Mouse (Mus musculus): Measurements from ENCODE around the gene Emc3. TPM values are rescaled to one million over a fixed set of nuclear protein-coding genes. Genes with fewer than 3 reads are reported as not detected.

The Emc3 gene
- total RNA-seq (2017) = 31.3 and 40.9 TPM in 2 replicates

DNA sequence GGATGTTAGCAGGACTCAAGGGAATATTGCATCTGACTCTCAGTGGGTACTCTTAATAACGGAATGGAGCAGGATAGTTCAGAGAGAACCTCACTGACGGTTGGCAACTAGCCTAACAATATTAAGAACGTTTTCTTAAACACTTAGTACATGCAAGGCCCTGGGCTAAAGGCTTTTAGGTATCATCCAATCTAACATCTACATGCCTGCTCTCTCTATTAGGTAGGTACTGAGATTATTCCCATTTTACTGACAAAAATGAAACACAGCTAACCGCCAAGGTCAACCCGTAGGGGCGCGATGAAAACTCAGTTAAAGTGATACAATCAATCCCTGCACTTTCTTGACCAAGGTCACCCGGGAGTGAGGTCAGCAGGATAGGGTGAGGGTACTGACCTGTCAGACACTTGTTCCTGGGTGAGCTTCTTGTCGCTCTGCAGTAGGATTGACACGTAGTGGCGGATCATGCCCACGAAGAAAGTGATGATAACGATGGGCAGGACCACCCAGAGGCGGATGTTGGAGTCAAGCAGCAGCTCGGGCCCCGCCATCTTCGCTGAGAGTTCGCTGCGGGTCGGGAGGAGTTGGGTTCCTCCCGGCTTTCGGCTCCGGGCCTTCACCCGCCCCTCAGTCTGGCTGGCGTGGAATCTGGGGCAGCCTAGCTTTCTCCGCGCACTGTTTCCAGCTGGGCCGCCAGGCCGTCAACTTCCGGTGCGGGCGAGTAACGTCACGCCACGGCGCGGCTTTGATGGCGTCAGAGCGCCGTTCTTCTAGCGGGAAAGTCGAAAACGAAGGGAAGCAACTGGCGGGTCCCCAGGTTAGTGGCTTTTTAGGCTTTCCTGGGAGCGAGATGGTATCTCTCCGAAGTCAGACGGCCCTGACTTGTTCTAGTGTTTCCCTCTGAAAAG lies at the start of gene Emc3, which contains the start of gene Fancd2:
Gene Emc3, minus strand, starts transcription at position 721 of the 908 bp plus-strand sequence.
Gene Fancd2, plus strand, starts transcription at position 751 of the 908 bp plus-strand sequence.
- peak; percentile 90 for ATAC-seq (replicated peaks; ENCODE audit: low read depth, poor library complexity, severe bottlenecking)

DNA sequence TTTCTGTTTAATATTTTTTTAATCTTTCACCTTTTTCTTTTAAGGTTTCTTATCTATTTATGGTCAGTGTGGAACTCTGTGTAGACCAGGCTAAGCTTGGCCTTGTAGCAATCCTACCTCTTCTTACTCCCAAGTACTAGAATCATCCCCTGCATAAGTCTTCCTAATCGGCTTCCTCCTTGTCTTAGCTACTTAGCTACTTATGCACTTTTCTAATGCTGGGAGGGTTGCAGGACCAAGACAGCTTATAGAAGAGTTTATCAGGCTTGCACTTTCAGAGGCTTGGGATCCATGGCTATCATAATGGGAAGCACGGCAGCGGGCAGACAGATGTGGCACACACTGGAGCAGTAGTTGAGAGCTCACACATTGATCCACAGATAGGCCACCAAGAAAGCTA lies 47.9 kb upstream of the Emc3 start:
- ATAC-seq (replicated peaks; ENCODE audit: low read depth, poor library complexity, severe bottlenecking) = no peak

DNA sequence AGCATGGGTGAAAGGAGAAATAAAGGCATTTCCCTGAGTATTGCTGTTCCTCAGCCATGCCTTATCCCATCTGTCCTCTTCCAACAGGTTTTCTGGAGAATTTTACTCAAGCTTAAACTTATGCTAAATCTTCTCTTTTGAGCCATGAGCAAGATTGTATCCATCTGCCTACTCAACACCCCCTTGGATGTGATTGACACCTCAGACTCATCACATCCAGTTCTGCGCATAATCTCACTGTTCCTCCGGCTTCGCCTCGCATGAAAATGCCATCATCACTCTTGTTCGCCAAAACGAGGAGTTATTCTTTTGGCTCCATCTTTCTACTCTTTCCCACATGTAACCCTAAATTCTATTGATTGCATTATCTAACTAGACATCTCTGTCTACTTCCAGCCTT lies 44.6 kb upstream of the Emc3 start:
- no peak for ATAC-seq (replicated peaks; ENCODE audit: low read depth, poor library complexity, severe bottlenecking)

- ATAC-seq (replicated peaks; ENCODE audit: low read depth, poor library complexity, severe bottlenecking) = no peak
Observed at GRCm38 (mm10) chr6:113564557-113564956, 33.1 kb upstream of the Emc3 start.

DNA sequence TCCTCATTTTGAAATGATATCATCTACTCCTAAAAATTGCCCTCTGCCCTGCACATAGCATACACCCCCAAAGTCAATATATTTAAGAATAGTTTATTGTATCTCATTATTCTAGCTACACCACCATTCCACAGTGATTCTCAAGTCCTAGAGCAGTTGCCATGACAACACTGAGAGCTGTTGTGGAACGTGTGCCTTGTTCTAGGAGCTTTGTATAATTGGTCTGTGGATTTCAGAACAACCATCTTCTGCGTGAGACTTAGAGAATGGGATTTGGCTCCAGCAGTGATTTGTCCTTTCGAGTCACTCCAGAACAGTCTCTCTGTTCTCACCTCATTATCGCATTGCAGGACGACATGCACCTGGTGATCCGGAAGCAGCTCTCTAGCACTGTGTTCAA lies 28.3 kb upstream of the Emc3 start:
- no peak for ATAC-seq (replicated peaks; ENCODE audit: low read depth, poor library complexity, severe bottlenecking)

DNA sequence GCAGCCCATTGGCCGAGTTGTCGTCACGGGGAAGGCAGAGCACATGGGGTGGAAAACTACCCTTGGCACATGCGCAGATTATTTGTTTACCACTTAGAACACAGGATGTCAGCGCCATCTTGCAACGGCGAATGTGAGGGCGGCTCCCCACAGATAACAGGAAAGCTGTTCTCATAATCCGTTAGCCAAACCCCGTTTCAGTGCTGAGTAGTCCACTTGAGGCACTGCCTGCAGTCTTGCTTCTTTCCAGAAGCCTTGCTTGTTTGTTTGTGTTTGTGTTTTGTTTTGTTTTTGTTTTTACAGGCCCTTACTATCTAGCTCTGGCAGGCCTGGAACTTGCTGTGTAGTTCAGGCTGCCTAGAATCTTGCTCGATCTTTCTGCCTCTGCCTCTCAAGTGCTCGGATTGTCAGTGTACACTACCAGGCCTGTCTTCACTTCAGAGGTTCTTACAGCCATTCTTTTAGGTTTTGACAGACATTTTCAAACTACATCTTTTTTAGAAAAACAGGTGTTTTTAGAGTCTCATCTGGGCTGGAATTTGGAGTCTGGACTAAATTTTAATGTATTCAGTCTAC lies 12.5 kb upstream of the Emc3 start:
- ATAC-seq (replicated peaks; ENCODE audit: low read depth, poor library complexity, severe bottlenecking) = no peak

- no peak for ATAC-seq (replicated peaks; ENCODE audit: low read depth, poor library complexity, severe bottlenecking)
Observed at GRCm38 (mm10) chr6:113541610-113542009, 10.2 kb upstream of the Emc3 start.

DNA sequence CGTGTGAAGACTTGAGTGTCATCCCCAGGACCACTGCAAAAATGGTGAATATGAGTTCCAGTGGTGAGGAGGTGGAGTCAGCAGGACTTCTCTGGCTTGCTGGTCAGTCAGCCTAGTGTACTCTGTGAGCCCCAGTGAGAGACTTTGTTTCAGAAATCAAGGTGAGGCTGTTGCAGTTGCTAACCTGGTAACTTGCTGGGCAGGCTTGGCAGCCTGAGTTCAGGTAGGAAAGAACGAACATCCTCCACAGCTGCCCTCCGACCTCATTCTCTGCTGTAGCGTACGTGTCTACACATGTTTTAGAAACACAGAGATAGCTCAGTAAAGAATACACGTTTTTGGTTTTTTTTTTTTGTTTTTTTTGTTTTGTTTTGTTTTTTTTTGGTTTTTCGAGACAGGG lies 3.4 kb upstream of the Emc3 start:
- ATAC-seq (replicated peaks; ENCODE audit: low read depth, poor library complexity, severe bottlenecking) = no peak

DNA sequence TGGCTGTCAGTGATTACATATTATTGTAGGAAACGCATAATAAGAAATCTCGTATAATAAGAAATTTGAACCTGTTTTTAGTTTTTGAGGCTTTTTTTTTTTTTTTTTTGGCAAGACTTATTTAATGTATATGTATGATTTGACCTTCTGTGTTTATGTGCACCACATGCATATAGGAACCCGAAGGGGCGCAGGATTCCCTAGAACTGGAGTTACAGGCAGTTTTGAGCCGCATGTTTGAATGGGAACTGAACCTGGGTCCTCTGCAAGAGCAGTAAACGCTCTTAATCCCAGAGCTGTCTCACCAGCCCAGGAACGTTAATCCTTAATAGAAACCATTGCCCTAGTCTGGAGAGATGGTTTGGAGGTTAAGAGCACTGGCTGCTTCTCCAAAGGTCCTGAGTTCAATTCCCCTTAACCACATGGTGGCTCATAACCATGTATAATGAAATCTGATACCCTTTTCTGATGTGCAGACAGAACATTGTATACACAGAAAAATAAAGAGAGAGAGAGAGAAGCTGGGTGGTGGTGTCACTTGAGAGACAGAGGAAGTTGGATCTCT lies 470 bp upstream of the Emc3 start:
- no peak for ATAC-seq (replicated peaks; ENCODE audit: low read depth, poor library complexity, severe bottlenecking)

- ATAC-seq (replicated peaks; ENCODE audit: low read depth, poor library complexity, severe bottlenecking) = no peak
Observed at GRCm38 (mm10) chr6:113523420-113523819, 8.0 kb downstream of the Emc3 start.

- no peak for ATAC-seq (replicated peaks; ENCODE audit: low read depth, poor library complexity, severe bottlenecking)
Observed at GRCm38 (mm10) chr6:113522310-113522709, 9.1 kb downstream of the Emc3 start.

DNA sequence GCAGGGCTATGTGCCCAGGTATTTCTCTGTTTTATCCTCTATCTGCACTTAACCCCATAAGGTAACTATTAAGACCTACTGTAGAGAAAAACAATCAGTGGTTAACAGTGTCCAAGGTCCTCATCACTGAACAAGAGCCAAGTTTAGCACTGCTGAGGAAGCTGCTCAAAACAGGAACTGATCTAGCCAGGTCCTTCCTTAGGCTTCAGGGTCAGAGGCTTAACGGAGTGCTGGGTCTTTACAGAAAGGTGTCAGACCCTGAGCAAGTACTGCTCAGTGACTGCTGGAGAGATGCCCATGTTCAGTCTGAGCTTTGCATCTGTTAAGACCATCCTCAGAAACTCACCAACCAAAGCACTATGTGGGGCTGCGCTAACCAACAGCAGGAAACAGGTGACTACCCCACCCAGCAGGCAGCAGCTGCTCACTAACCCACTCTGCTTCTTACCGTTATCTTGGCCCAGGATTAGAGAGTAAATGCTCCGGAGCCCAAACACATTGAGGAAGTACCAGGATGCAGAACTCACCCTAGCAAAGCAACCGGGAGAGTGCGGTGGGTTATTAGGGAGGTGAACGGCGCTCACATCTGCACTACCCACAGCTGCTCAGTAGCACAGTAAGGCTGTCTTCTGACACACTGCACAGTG lies 13.9 kb downstream of the Emc3 start:
- peak; percentile 90 for ATAC-seq (replicated peaks; ENCODE audit: low read depth, poor library complexity, severe bottlenecking)

- peak; percentile 57 for ATAC-seq (replicated peaks; ENCODE audit: low read depth, poor library complexity, severe bottlenecking)
Observed at GRCm38 (mm10) chr6:113514600-113514999, 16.9 kb downstream of the Emc3 start.

GRCm38 (mm10) chr6:113513944-113514343 lies 17.5 kb downstream of the Emc3 start:
- ATAC-seq (replicated peaks; ENCODE audit: low read depth, poor library complexity, severe bottlenecking) = no peak

GRCm38 (mm10) chr6:113508947-113509280 lies 22.5 kb downstream of the Emc3 start:
- no peak for ATAC-seq (replicated peaks; ENCODE audit: low read depth, poor library complexity, severe bottlenecking)

DNA sequence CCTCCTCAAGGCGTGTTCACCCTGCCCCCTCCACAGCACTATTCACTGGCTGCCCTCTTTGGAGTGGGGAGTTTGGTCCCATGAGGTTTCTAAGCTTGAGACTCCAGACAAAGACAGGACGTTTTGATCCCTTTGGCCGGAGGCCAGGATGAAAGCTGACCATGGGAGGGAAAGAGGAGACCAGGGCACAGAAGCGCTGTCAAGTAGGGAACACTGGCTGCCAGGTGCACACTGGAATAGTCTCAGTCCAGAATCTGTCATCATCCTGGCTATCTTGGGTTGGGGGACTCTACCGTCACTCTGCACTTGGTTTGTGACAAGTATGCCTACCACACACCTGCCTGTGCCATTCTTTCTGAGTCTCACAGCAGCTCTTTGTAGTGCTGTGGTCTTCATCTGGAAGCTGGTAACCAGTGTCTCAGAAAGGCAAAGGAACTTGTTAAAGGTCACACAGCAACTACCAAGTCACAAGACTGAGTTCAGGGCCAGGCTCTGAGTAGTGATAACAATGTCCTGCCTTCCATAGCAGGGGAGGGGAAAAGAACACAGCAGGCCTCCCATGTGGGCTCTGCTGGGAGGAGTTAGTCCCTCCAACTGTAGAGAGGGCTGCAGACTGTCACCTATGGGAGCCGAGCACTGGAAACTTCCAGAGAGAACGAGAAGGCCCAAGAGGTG lies 23.0 kb downstream of the Emc3 start:
- ATAC-seq (replicated peaks; ENCODE audit: low read depth, poor library complexity, severe bottlenecking) = no peak

- no peak for ATAC-seq (replicated peaks; ENCODE audit: low read depth, poor library complexity, severe bottlenecking)
Observed at GRCm38 (mm10) chr6:113507130-113507529, 24.3 kb downstream of the Emc3 start.

DNA sequence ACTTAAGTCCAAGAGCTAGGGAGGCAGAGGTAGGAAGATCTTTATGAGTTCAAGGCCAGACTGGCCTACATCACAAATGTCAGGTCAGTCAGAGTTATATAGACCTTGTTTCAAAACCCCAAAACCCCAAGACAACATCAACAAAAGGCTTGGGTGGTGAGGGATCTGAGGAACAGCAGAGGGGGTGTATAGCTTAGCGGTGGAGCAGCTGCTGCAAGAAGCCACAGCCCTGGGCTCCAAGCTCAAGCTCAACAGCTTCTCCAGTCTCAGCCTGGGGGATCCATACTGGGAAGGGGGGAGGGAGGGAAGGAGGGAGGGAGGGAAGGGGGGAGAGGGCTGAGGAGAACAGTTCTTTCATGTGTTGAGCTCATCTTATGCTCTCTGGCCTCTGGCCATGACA lies 25.8 kb downstream of the Emc3 start:
- ATAC-seq (replicated peaks; ENCODE audit: low read depth, poor library complexity, severe bottlenecking) = no peak

DNA sequence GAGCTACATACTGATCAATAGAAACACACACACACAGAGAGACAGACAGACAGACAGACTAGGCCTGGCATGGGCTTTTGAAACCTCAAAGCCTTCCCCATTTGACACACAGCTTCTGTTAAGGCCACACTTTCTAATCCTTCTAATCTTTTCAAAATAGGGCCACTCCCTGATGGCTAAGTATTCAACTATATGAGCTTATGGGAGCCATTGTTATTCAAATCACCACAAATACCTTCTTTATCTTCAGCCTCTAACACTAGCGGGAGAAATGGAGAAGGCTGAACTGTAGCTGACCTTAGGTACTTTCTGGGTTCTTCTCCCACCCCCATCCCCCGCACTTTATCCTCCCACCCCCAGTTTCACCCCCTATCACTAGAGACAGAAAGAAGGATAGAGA lies 28.7 kb downstream of the Emc3 start:
- ATAC-seq (replicated peaks; ENCODE audit: low read depth, poor library complexity, severe bottlenecking) = no peak

GRCm38 (mm10) chr6:113501388-113502084 lies 29.9 kb downstream of the Emc3 start, which contains the start of gene Prrt3:
Gene Prrt3, minus strand, starts transcription at chr6:113501931.
- no peak for ATAC-seq (replicated peaks; ENCODE audit: low read depth, poor library complexity, severe bottlenecking)
